Mouse (Mus musculus) left cerebral cortex, adult 2 months (tissue): ENCODE measurements around the gene Dguok. TPM values are rescaled to one million over a fixed set of nuclear protein-coding genes. Genes with fewer than 3 reads are reported as not detected.

Source experiments
- DNase-seq, 2 experiments: peaks; one replicate each; pipeline ENCODE4 v3.0.0; 2021 to 2022; ENCODE audit warnings: low spot score in 2 of 2, mixed read lengths in 1 of 2; ENCODE audit errors: extremely low spot score in 1 of 2
- H3K27ac ChIP-seq: fragments of 200-600 bp; 2 replicates; pipeline ENCODE4 v1.8.1; 2022
- H3K4me3 ChIP-seq: fragments of 200-600 bp; 2 replicates; pipeline ENCODE4 v1.8.1; 2022
- CTCF ChIP-seq: fragments of 200-600 bp; IDR thresholded peaks from 2 replicates; pipeline ENCODE4 v1.8.1; 2022; ENCODE audit warnings: antibody characterized with exemption, mild to moderate bottlenecking, moderate library complexity
- intact Hi-C: fragments of 180-260 bp; cut with DNase I; formaldehyde crosslinking; loops from one replicate; pipeline ENCODE4 v1.15.1; 2025
- total RNA-seq, 2 experiments: library from RNA; stranded (reverse); gene quantifications; 2 replicates each; pipeline ENCODE4 v1.2.3; 2021

The Dguok gene
- total RNA-seq, 2 experiments from 2014 or later = 25.2 to 31.0 TPM

DNA sequence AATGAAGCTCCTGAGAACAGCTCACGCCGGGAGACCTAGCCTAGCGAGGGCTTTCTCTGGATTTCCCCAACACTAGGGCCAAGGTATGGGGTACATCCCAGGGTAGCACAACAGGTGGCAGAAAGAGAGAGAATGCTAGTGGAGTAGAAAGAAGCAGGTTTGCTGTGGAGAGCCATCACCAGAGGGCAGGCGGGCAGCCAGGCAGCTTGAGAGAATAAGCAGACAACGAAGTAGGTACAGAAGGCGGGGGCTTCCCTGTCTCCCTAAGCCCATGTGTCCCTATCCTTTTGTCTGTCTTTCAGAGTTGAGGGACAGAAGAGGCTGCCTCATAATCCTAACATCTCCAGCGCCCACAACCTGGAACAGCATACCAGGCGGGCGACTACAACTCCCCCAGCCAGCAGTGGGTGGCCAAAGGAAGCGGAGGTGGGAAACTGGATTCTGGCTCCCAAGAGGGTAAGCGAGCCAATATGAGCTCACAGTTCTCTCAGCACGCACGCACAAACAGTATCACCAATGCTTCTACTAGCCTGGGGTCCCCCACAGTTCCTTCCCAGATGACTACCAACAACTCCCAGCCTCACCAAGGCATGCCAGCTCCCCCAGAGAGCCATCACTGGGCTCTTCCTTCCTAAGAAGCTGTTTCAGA, 67.5 kb downstream of the Dguok start:
- peak overlapping the region; percentile 93 for H3K27ac ChIP-seq
- peak; percentile 46 to 50 for DNase-seq

DNA sequence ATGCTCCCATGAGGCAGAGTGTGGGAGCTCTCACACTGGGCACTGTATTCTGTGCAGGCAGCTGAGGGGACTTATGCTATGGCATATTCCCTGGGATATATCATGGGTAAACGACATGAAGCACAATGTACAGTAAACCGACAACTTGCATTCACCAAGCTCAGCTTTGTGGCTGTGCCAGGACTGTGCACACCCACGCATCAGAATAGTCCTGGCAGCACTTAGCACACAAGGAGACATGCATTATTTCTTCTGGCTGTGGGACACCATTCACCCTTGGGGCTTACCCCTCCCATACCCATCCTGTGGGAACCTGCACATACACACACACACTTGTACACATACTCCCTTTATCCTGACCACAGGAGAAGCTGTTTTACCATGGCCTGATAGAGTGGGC, 68.2 kb downstream of the Dguok start:
- Histone ChIP-seq H3K4me3 (peak overlapping the region; percentile 94), H3K27ac (no peak overlapping the region)
- no peak for DNase-seq
- intact Hi-C loops = loop anchor here (1.0 to 2.0 kb wide), 2 partner anchors 26 to 82 kb away; no protein-coding TSS in a partner anchor
- TF ChIP-seq CTCF = no peak

More for the DNA sequence above, 67.5 kb downstream of the Dguok start:
- H3K4me3 ChIP-seq = peak overlapping the region; percentile 94
- no peak; the same call in 1 of the 2 replicates for TF ChIP-seq CTCF
- intact Hi-C loops = loop anchor here (2.0 kb wide), 1 partner anchor 26 kb away; no protein-coding TSS in a partner anchor

DNA sequence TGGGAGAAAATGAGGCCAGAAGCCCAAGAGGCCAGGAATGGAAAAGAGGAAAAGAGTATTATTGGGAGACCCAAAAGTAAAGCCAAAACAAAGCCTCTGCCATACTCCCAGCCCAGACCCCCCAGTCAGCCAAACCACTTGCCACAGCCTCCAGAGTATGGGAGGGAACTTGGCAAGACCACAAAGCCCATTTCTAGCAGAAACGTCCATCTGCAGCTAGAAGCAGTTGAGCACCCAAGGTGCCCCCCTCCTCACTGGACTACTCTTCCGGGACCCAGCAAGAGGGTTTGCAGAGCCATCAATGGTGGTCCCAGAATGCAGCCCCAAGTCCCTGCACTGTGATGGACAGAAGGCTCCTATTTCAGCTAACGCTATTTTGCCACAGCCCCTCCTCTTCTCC, 69.0 kb downstream of the Dguok start:
- DNase-seq = no peak
- TF ChIP-seq CTCF = no peak
- peak overlapping the region; percentile 94 for H3K4me3 ChIP-seq
- intact Hi-C loops = loop anchor here (1.0 to 2.0 kb wide), 2 partner anchors 25 to 82 kb away; no protein-coding TSS in a partner anchor
- H3K27ac ChIP-seq = no peak overlapping the region

DNA sequence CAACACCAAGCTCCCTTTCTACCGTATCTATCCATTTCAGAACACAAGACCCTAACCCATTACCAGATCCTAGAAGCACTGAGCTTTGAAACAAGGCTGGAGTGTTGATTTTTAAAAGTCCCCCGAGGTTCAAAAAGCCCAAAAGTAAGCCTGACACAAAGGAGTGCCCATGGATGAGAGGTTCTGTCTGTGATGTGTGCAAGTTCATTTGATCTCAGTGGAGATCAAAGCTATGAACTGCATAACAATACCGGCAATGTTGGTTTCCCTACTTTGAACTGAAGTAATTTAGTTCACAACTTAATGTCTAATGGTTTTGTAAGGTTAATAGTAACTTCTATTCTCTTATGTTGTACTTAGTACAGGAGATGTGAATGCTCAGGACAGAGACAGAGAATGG, 69.5 kb downstream of the Dguok start:
- no peak for TF ChIP-seq CTCF
- Histone ChIP-seq H3K27ac (no peak overlapping the region), H3K4me3 (no peak overlapping the region)
- intact Hi-C loops = no loop called here
- no peak for DNase-seq

DNA sequence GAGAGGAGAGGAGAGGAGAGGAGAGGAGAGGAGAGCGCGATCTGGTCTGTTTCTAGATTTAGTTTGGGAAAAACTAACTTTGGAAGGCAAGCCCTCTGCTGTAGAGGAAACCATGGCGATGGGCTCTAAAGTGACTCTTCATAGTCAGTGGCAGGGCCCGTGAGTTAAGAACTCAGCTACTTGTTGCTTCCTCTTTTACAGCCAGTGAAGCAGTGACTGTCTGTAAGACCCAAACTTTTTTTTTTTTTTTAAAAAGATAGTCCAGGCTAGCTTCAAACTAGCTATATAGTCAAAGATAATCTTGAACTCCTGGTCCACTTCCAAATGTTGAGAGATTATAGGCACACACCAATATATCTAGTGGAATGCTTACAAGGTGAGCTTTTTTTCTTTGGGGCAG, 70.2 kb downstream of the Dguok start:
- DNase-seq = no peak
- intact Hi-C loops = no loop called here
- Histone ChIP-seq H3K4me3 (no peak overlapping the region), H3K27ac (no peak overlapping the region)
- TF ChIP-seq CTCF = no peak

DNA sequence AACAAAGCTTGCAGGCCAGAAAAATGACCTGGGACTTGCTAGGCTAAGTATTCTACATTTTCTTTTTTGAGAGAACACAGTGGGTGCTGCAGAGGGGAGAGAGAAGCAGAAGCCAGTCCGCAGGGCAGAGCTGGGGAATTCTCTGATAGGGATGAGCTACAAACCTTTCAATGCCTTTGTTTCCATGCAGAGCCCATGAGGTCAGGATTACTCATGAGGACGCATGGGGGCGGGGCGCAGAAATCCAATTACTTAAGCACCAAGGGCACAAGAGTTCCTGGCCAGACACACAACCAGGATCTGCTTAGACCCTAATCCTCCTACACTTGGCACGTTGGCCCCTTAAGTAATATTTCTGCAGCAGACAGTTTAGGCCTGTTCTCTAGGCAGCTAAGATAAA, 71.6 kb downstream of the Dguok start:
- no peak for TF ChIP-seq CTCF
- intact Hi-C loops = no loop called here
- H3K27ac ChIP-seq = no peak overlapping the region

DNA sequence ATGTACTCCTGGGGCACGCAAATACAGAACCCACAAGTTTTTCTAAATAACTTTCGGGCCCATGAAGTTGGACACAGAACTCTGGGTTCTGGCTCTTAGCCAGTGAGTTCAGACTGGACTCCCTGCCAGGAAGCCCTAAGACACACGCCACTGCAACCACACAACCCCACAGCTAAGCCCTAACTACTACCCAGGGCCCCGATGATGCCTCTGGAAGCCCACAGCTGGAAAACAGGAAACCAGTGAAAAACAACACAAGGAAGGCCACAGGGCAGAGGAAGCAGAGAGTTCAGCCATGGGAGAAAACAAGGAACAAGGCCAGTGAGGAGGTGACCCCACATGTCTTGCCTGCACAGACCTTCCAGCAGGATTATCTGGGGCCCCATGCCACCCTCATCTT, 73.2 kb downstream of the Dguok start:
- intact Hi-C loops = no loop called here
- no peak overlapping the region for H3K27ac ChIP-seq
- no peak for TF ChIP-seq CTCF
- H3K4me3 ChIP-seq = no peak overlapping the region
- no peak for DNase-seq

More for the DNA sequence above, 71.6 kb downstream of the Dguok start:
- H3K4me3 ChIP-seq = no peak overlapping the region
- no peak for DNase-seq

DNA sequence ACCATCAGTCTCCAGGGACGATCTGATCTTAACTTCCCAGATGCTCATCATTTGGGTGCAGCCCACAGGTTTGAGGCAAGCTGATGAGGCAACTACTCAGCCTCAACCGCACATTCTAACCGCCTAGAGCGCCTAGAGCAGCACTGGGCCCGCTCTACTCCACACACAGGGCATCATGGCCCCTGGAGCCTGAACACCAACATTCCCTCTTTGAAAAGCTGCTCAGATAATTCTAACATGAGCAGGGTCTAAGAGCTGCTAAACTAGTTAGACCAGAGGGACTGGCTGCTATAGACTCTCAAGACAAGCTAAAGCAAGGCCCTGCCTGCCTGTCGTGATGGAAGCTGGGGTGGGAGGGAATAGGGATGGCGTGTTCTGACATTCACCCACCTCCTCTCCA, 73.8 kb downstream of the Dguok start:
- Histone ChIP-seq H3K27ac (no peak overlapping the region), H3K4me3 (no peak overlapping the region)
- intact Hi-C loops = no loop called here
- TF ChIP-seq CTCF = no peak
- no peak for DNase-seq

Other genes starting within 250 kb of the Dguok start
- gene Mthfd2, start 181.1 kb downstream of the Dguok start, total RNA-seq = 1 to 10 TPM; 5.7 to 8.1 TPM
- 10 to 100 TPM; 18.9 to 22.0 TPM for gene Mob1a, start 181.0 kb downstream of the Dguok start, total RNA-seq
- 10 to 100 TPM; 49.3 to 54.3 TPM for gene Bola3, start 157.8 kb downstream of the Dguok start, total RNA-seq
- 10 to 100 TPM; 74.6 to 90.0 TPM for gene Tet3, start 47.9 kb downstream of the Dguok start, total RNA-seq
- gene Actg2, start 29.3 kb upstream of the Dguok start, total RNA-seq = not detected
- gene Stambp, start 65.8 kb upstream of the Dguok start, total RNA-seq = 10 to 100 TPM; 30.2 to 30.6 TPM
- gene Clec4f, start 149.2 kb upstream of the Dguok start, total RNA-seq = not detected
- gene Cd207, start 170.9 kb upstream of the Dguok start, total RNA-seq = not detected
- not detected for gene Vax2, start 204.3 kb upstream of the Dguok start, total RNA-seq
- gene Atp6v1b1, start 236.0 kb upstream of the Dguok start, total RNA-seq = under 1 TPM in 1 of 2 experiments, not detected in 1; 0.20 TPM